Mouse (Mus musculus) testis, adult 2 months (tissue): Measurements from ENCODE around the gene Rae1.

Experiments
- CTCF ChIP-seq: fragments of 200-500 bp; IDR thresholded peaks from 2 replicates; pipeline ENCODE4 v1.5.1; 2012; ENCODE audit warnings: low read depth, mild to moderate bottlenecking, inconsistent platforms, low read length, moderate library complexity; ENCODE audit not compliant: control insufficient read depth, insufficient read depth, insufficient replicate concordance
- POLR2A ChIP-seq: fragments of 200-500 bp; IDR thresholded peaks from 2 replicates; pipeline ENCODE4 v1.6.1; 2012; ENCODE audit warnings: low read depth, mild to moderate bottlenecking, inconsistent platforms, low read length, moderate library complexity; ENCODE audit not compliant: control insufficient read depth

DNA sequence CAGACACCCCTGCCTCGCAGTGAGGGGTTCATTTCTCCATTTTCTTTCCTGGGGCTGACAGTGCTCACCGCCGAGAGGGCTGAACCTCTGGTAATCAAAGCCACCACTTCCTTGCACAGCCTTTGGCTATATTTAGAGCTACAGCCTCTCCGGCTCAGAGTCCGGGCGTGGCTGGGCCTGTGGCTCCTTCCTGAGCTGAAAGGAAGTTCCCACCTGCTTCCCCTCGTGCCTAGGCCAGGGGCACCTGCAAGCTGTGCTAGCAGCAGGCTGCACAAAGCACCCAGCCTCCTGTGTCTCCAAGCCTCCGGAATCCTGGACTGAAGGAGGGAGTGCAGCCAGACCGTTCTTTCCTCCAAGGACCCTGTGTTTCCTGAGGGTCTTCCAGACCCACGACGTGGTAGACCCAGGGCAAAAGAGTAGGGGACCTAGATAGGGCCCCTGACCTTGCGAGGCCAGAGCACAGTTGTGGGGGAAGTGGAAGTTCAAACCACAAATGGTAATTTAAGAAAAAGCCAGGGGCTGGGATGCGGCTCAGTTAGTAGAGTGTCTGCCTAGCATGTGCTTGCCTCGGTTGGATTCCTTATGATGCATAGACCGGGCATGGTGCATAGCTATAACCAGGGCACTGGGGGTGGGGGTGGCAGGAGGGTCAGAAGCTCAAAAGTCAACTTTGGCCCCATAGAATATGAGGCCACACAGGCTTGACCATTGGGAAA is 46.8 kb downstream of the Rae1 start:
- no peak for TF ChIP-seq CTCF
- TF ChIP-seq POLR2A: no peak
